Mouse (Mus musculus): ENCODE results near the gene Tagap. TPM values are rescaled to one million over a fixed set of nuclear protein-coding genes. Genes with fewer than 3 reads are reported as not detected.
"Not testable (repeated sequence)": the region's sequence is repeated elsewhere in the genome, so short reads cannot be mapped to it uniquely, and the experiment has no call there.

Gene Tagap
- total RNA-seq, 2 experiments from 2014 or later = 4.8 to 5.4 TPM

- DNase-seq (ENCODE audit: low spot score in 2 of 2) = not testable (repeated sequence)
Observed at GRCm38 (mm10) chr17:7968490-7968889, 42.7 kb downstream of the Tagap start.

GRCm38 (mm10) chr17:7969782-7970181 lies 44.0 kb downstream of the Tagap start:
- not testable (repeated sequence) for DNase-seq (ENCODE audit: low spot score in 2 of 2)

- not testable (repeated sequence) for DNase-seq (ENCODE audit: low spot score in 2 of 2)
Observed at GRCm38 (mm10) chr17:7983484-7983883, 57.7 kb downstream of the Tagap start.

Other genes starting within 250 kb of the Tagap start
- gene Fndc1, start 98.7 kb upstream of the Tagap start, total RNA-seq (2021) = 10 to 100 TPM; 17.5 to 17.7 TPM
- 10 to 100 TPM; 33.2 to 35.0 TPM for gene Rsph3a, start 19.6 kb downstream of the Tagap start, total RNA-seq (2021)
- under 1 TPM in 1 of 2 experiments, not detected in 1; 0.39 TPM for gene Gm49673, start 221.8 kb downstream of the Tagap start, total RNA-seq (2021)
- gene Rnaset2a, start 222.1 kb downstream of the Tagap start, total RNA-seq (2021) = 1 to 10 TPM; 6.2 to 6.8 TPM
- 10 to 100 TPM; 18.9 to 22.7 TPM for gene Fgfr1op, start 239.5 kb downstream of the Tagap start, total RNA-seq (2021)

All from layer of hippocampus, postnatal 10 days (tissue).